9 mouse cellular contexts compared by ENCODE assay signal in the genomic region with DNA sequence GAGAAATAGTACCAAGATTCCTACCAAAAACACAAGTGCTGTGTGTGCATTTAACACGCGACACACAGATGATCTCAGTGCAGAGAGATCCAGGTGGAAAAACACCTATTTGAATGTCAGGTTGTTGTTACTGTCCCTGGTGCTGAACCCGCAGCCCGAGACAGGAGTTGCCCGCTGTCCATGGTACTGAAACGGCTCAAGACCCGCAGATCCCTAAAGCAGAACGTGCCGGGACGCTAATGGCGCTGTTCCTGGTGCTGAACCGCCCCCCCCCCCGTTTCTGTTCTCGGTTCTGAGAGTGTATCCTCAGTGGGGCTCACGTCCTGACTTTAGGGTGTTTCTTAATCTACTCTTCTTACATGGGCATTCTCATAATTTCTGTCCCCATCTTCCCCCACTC.
DNase-seq lines count a peak whose midpoint lies in the region; ATAC-seq and TF ChIP-seq lines count a peak whose summit lies in the region.
"Had no signal": no experiment of that assay in that cellular context is flagged by ENCODE, and none has a peak within 500 bp of the region (broad histone marks: within the 10 kb centered on the region; RNA-seq: fewer than 3 reads in every experiment).

No protein-coding gene starts in this region.

- H3K4me2 ChIP-seq in neural tube, embryonic 11.5 days (ENCODE audit: low read depth), result no peak overlapping the region
- H3K4me2 ChIP-seq: embryonic facial prominence, embryonic 13.5 days had no signal

- H3K9ac ChIP-seq in neural tube, embryonic 11.5 days (ENCODE audit: low read length), result no peak overlapping the region
- H3K9ac ChIP-seq: embryonic facial prominence, embryonic 13.5 days had no signal

- ATAC-seq in neural tube, embryonic 11.5 days (ENCODE audit: insufficient read depth, low FRiP score, low TSS enrichment), result no peak

- no peak overlapping the region for H3K4me3 ChIP-seq in layer of hippocampus, adult 2 months
- H3K4me3 ChIP-seq in neural tube, embryonic 11.5 days (ENCODE audit: low read depth, low read length), result no peak overlapping the region
- H3K4me3 ChIP-seq: embryonic facial prominence, embryonic 13.5 days had no signal

- TF ChIP-seq CTCF in layer of hippocampus, adult 2 months (conservative IDR thresholded peaks at IDR 0.05), result no peak

- H3K4me1 ChIP-seq in neural tube, embryonic 11.5 days (ENCODE audit: control insufficient read depth, insufficient read depth, low read length), result no peaks in the 10 kb centered on the region
- H3K4me1 ChIP-seq: embryonic facial prominence, embryonic 13.5 days had no signal

- peak; percentile 37 to 51 for DNase-seq in layer of hippocampus, postnatal 14 days (ENCODE audit: low spot score in 2 of 2)
- no peak for DNase-seq in layer of hippocampus, adult 2 months (ENCODE audit: low spot score in 2 of 2)
- DNase-seq in WW6 (ENCODE audit: low read depth, low spot score), result peak; percentile 86
- peak; percentile 97 for DNase-seq in forelimb bud, embryonic 11.5 days (ENCODE audit: low read depth, low spot score)
- peak; percentile 94 for DNase-seq in kidney, postnatal 4 days
- peak; percentile 86 for DNase-seq in neural tube, embryonic 11.5 days (ENCODE audit: low spot score)
- DNase-seq in urinary bladder, postnatal 36 days (ENCODE audit: low spot score in 2 of 2), result peak; percentile 70 to 75
- no peak for DNase-seq in cerebellum, adult 9-10 months

- H3K27me3 ChIP-seq in neural tube, embryonic 11.5 days (ENCODE audit: control insufficient read depth, insufficient read depth, low read length), result no peaks in the 10 kb centered on the region

- no peak overlapping the region for H3K27ac ChIP-seq in layer of hippocampus, adult 2 months
- H3K27ac ChIP-seq in neural tube, embryonic 11.5 days (ENCODE audit: low read depth, low read length), result no peak overlapping the region
- H3K27ac ChIP-seq: embryonic facial prominence, embryonic 13.5 days had no signal

- no peaks in the 10 kb centered on the region for H3K9me3 ChIP-seq in neural tube, embryonic 11.5 days (ENCODE audit: control insufficient read depth, low read length)
- H3K9me3 ChIP-seq: embryonic facial prominence, embryonic 13.5 days had no signal

- 6% methylated on average over 15 of the region's 15 CpGs for WGBS in neural tube, embryonic 11.5 days

- H3K36me3 ChIP-seq in neural tube, embryonic 11.5 days (ENCODE audit: control insufficient read depth, insufficient read depth, low read length), result no peaks in the 10 kb centered on the region
- H3K36me3 ChIP-seq: embryonic facial prominence, embryonic 13.5 days had no signal

Comparison
In these comparisons a context has a peak if more than half of its experiments do, and no peak if none do; other contexts are left out.
1. DNase-seq: peak in layer of hippocampus, postnatal 14 days (2 of 2), WW6 (single experiment), forelimb bud, embryonic 11.5 days (single experiment), kidney, postnatal 4 days (2 of 2), neural tube, embryonic 11.5 days (single experiment) and urinary bladder, postnatal 36 days (2 of 2); none in layer of hippocampus, adult 2 months (0 of 2) and cerebellum, adult 9-10 months (single experiment).